Mouse (Mus musculus) forebrain, embryonic 12.5 days (tissue): ENCODE results near the gene Pgbd1. TPM values are rescaled to one million over a fixed set of nuclear protein-coding genes. Genes with fewer than 3 reads are reported as not detected.
A peak's percentile ranks its signal among the peaks of the same experiment; 100 is the strongest.
"Not testable (repeated sequence)": the region's sequence is repeated elsewhere in the genome, so short reads cannot be mapped to it uniquely, and the experiment has no call there.

Experiments
- ATAC-seq: fragments of 200-750 bp; cut with Nextera tagmentation; 2 replicates; pipeline ENCODE4 v1.8.0; 2017; ENCODE audit warnings: moderate TSS enrichment; ENCODE audit not compliant: low FRiP score
- H3K27ac ChIP-seq: fragments of 300-500 bp; sonication (generic); 2 replicates; pipeline ENCODE4 v1.5.1; 2016; ENCODE audit warnings: mild to moderate bottlenecking
- H3K27me3 ChIP-seq: fragments of 300-500 bp; sonication (generic); 2 replicates; pipeline ENCODE4 v1.6.1; 2016; ENCODE audit warnings: mild to moderate bottlenecking
- H3K36me3 ChIP-seq: fragments of 300-500 bp; sonication (generic); replicated peaks from 2 replicates; pipeline ENCODE4 v1.6.1; 2016; ENCODE audit warnings: mild to moderate bottlenecking
- H3K4me1 ChIP-seq: fragments of 300-500 bp; sonication (generic); 2 replicates; pipeline ENCODE4 v1.6.1; 2016
- H3K4me2 ChIP-seq: fragments of 300-500 bp; sonication (generic); 2 replicates; pipeline ENCODE4 v1.6.1; 2016; ENCODE audit warnings: mild to moderate bottlenecking, moderate library complexity
- H3K4me3 ChIP-seq: fragments of 300-500 bp; sonication (generic); replicated peaks from 2 replicates; pipeline ENCODE4 v1.5.1; 2016; ENCODE audit warnings: mild to moderate bottlenecking
- H3K9ac ChIP-seq: fragments of 300-500 bp; sonication (generic); 2 replicates; pipeline ENCODE4 v1.6.1; 2016; ENCODE audit warnings: mild to moderate bottlenecking
- H3K9me3 ChIP-seq: fragments of 300-500 bp; sonication (generic); 2 replicates; pipeline ENCODE4 v1.6.1; 2016
- WGBS: fragments of 180-500 bp; shearing (Covaris S2); methylation state at CpG from one replicate; pipeline ENCODE4 v1.1.7; 2016; 5-methylcytosine and 5-hydroxymethylcytosine counted together
- polyA plus RNA-seq: library from polyadenylated mRNA; unstranded; fragments of >200 nt; fragmentation: Nextera tagmentation; extraction: Ambion mirVana; gene quantifications from 2 replicates; pipeline ENCODE4 v1.2.1, GENCODE M21; 2016

Pgbd1 gene
- polyA plus RNA-seq = 5.6 and 6.2 TPM in 2 replicates

DNA sequence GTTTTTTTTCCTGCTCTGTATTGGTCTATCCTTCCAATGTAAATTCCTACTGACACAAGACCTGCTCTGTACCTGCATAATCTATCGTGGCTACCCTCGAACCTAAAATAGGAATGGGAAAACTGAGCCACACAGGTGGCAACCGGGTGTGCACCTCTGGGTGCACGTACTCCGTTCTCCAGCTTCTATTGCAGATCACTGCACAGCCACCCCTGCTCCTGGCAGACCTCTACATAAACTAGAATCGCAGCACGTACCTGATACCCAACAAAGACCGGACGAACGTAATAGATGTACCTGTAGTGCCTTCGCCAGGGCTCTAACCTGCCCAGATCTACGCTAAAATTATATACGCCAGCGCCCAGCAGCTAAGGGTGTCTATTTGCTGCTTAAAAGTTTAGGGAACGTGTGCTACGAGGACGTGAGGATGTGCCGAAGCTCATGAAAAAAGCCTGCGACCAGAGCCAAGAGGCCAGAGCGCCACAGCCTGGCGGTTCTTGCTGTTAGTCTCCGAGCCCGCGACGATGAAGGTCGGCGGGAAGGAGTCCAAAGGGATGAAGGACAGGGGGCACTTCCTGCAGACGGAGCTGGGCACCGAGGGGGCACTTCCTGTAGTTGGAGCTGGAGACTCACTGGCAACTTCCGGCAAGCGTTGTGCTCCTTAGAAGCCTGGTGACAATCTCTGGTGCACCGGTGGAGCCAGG lies at the start of gene Pgbd1:
Gene Pgbd1, minus strand, starts transcription at position 556 of the 704 bp plus-strand sequence.
- Histone ChIP-seq H3K9ac (peak within 1 kb of the TSS; percentile 71), H3K9me3 (no peaks in the 10 kb centered on the region), H3K4me3 (peak within 1 kb of the TSS; percentile 54), H3K27ac (peak within 1 kb of the TSS; percentile 75), H3K27me3 (no peaks in the 10 kb centered on the region), H3K36me3 (peaks cover 28% of the 10 kb centered on the region), H3K4me1 (peaks cover 14% of the 10 kb centered on the region), H3K4me2 (peak within 1 kb of the TSS; percentile 80)
- under 1% methylated on average over 32 of the region's 32 CpGs for WGBS
- ATAC-seq = peak; percentile 93

GRCm38 (mm10) chr13:21486881-21487280 lies 46.0 kb upstream of the Pgbd1 start:
- Histone ChIP-seq H3K4me2 (no peak overlapping the region), H3K9me3 (no peaks in the 10 kb centered on the region), H3K27me3 (no peaks in the 10 kb centered on the region), H3K4me1 (no peaks in the 10 kb centered on the region), H3K36me3 (peaks cover 23% of the 10 kb centered on the region), H3K9ac (no peak overlapping the region), H3K4me3 (no peak overlapping the region), H3K27ac (no peak overlapping the region)
- no peak for ATAC-seq
- 94% methylated on average over 1 of the region's 1 CpGs for WGBS

- H3K4me3 ChIP-seq = peak within 1 kb of the TSS; percentile 54
- not testable (repeated sequence) for H3K4me1 ChIP-seq, H3K27me3 ChIP-seq, H3K36me3 ChIP-seq, H3K9me3 ChIP-seq
- peak; percentile 89 for ATAC-seq
- WGBS = 4% methylated on average over 29 of the region's 31 CpGs
- H3K4me2 ChIP-seq = peak within 1 kb of the TSS; percentile 69
- H3K27ac ChIP-seq = peak within 1 kb of the TSS; percentile 70; the same call in 1 of the 2 replicates
- peak within 1 kb of the TSS; percentile 74 for H3K9ac ChIP-seq
Measured at GRCm38 (mm10) chr13:21478759-21479670, 38.2 kb upstream of the Pgbd1 start, which contains the start of the genes Zkscan4 and Gm10065. Gene Zkscan4 (plus strand): TSS chr13:21478907. Gene Gm10065 (minus strand): TSS chr13:21479441.

DNA sequence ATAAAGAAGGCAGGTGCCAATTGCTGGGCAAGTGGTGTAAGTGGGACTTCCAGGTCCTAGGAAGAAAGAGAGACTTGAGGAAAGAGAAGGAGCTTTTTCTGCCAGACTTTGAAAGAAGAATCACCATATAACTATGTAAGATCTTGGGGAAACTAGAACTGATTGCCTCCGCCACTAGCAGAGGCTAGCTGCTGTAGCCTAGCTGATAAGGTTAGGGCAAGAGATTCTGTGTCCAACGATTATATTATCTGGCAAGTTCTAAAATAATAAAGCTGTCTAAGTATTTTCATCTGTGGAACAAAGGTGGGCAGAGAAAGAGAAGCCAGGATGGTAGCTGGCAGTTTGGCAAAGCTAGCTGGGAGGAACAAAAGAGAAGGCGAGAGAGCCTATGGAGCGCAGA lies 31.6 kb upstream of the Pgbd1 start:
- ATAC-seq = no peak
- Histone ChIP-seq H3K27ac (no peak overlapping the region), H3K4me2 (no peak overlapping the region)

GRCm38 (mm10) chr13:21469097-21469496 lies 28.2 kb upstream of the Pgbd1 start:
- H3K27me3 ChIP-seq = peaks cover 15% of the 10 kb centered on the region
- ATAC-seq = no peak
- no peak overlapping the region for H3K27ac ChIP-seq
- H3K9me3 ChIP-seq = no peaks in the 10 kb centered on the region
- H3K4me3 ChIP-seq = no peak overlapping the region
- no peaks in the 10 kb centered on the region for H3K36me3 ChIP-seq
- H3K4me2 ChIP-seq = peak overlapping the region; percentile 69
- no peak overlapping the region for H3K9ac ChIP-seq
- WGBS = 17% methylated on average over 9 of the region's 9 CpGs
- 0 out of 2 replicates have a peak, but pooled peaks cover 3% of the 10 kb centered on the region for H3K4me1 ChIP-seq

More for the DNA sequence above, 31.6 kb upstream of the Pgbd1 start:
- Histone ChIP-seq H3K9me3 (no peaks in the 10 kb centered on the region), H3K36me3 (no peaks in the 10 kb centered on the region), H3K4me1 (0 out of 2 replicates have a peak, but pooled peaks cover 3% of the 10 kb centered on the region), H3K9ac (no peak overlapping the region), H3K4me3 (no peak overlapping the region), H3K27me3 (peaks cover 11% of the 10 kb centered on the region)
- 28% methylated on average over 4 of the region's 4 CpGs for WGBS

GRCm38 (mm10) chr13:21468061-21469019 lies 27.5 kb upstream of the Pgbd1 start, which contains the start of gene Nkapl:
Gene Nkapl (minus strand): TSS chr13:21468509.
- H3K4me1 ChIP-seq = 0 out of 2 replicates have a peak, but pooled peaks cover 3% of the 10 kb centered on the region
- ATAC-seq = peak; percentile 99
- WGBS = 1% methylated on average over 54 of the region's 54 CpGs
- H3K36me3 ChIP-seq = no peaks in the 10 kb centered on the region
- H3K9ac ChIP-seq = peak within 1 kb of the TSS; percentile 65
- no peaks in the 10 kb centered on the region for H3K9me3 ChIP-seq
- H3K4me3 ChIP-seq = peak within 1 kb of the TSS; percentile 55
- H3K27me3 ChIP-seq = peaks cover 15% of the 10 kb centered on the region
- peak within 1 kb of the TSS; percentile 69 for H3K4me2 ChIP-seq
- H3K27ac ChIP-seq = peak within 1 kb of the TSS; percentile 43; the same call in 1 of the 2 replicates

- Histone ChIP-seq H3K4me3 (no peak overlapping the region), H3K9me3 (no peaks in the 10 kb centered on the region), H3K4me1 (0 out of 2 replicates have a peak, but pooled peaks cover 3% of the 10 kb centered on the region), H3K9ac (no peak overlapping the region), H3K36me3 (no peaks in the 10 kb centered on the region), H3K27me3 (peaks cover 15% of the 10 kb centered on the region), H3K27ac (no peak overlapping the region), H3K4me2 (no peak overlapping the region)
- 87% methylated on average over 10 of the region's 10 CpGs for WGBS
- ATAC-seq = no peak
Measured at GRCm38 (mm10) chr13:21467336-21467735, 26.5 kb upstream of the Pgbd1 start.

- not testable (repeated sequence) for H3K27me3 ChIP-seq, H3K4me2 ChIP-seq, ATAC-seq, H3K4me1 ChIP-seq, H3K36me3 ChIP-seq, H3K27ac ChIP-seq, H3K9ac ChIP-seq, H3K4me3 ChIP-seq, H3K9me3 ChIP-seq
- WGBS = 59% methylated on average over 9 of the region's 9 CpGs
Measured at GRCm38 (mm10) chr13:21462516-21462915, 21.7 kb upstream of the Pgbd1 start.

GRCm38 (mm10) chr13:21456347-21456746 lies 15.5 kb upstream of the Pgbd1 start:
- peaks cover 14% of the 10 kb centered on the region for H3K4me1 ChIP-seq
- no peak overlapping the region for H3K4me2 ChIP-seq
- H3K27me3 ChIP-seq = peaks cover 12% of the 10 kb centered on the region; the same call in 1 of the 2 replicates
- 22% methylated on average over 4 of the region's 4 CpGs for WGBS
- no peak overlapping the region for H3K4me3 ChIP-seq
- no peaks in the 10 kb centered on the region for H3K36me3 ChIP-seq
- ATAC-seq = no peak
- no peaks in the 10 kb centered on the region for H3K9me3 ChIP-seq
- H3K27ac ChIP-seq = no peak overlapping the region
- H3K9ac ChIP-seq = no peak overlapping the region

- Histone ChIP-seq H3K9me3 (no peaks in the 10 kb centered on the region), H3K4me1 (peaks cover 14% of the 10 kb centered on the region), H3K4me3 (no peak overlapping the region), H3K9ac (no peak overlapping the region), H3K4me2 (no peak overlapping the region), H3K27me3 (peaks cover 9% of the 10 kb centered on the region; the same call in 1 of the 2 replicates), H3K27ac (no peak overlapping the region), H3K36me3 (peaks cover 2% of the 10 kb centered on the region; the same call in 1 of the 2 replicates)
- ATAC-seq = no peak
- WGBS = 94% methylated on average over 3 of the region's 3 CpGs
Measured at GRCm38 (mm10) chr13:21454133-21454532, 13.3 kb upstream of the Pgbd1 start.

DNA sequence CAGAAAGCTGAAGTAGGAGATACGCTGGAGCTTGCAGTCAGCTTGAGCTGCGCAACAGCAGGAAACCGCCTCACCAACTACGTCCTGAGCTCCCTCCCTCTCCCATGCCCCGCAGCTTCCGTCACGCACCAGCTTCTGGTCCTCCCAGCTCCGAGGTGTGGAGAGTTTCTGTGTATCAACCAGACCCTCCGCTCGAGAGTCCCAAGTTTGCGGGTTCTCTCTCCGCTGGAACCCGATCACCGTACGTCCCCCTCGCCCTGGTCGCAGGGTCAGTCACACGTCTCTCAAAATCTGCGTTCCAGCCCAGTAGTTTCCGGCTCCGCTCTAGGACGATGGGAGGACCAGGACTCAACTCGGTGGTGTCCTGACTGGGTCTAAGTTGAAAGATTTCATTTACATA lies 12.6 kb upstream of the Pgbd1 start, which contains the start of gene Zscan26:
Gene Zscan26, minus strand, starts transcription at position 282 of the 400 bp plus-strand sequence.
- WGBS = 0% methylated on average over 23 of the region's 23 CpGs
- peak within 1 kb of the TSS; percentile 75 for H3K27ac ChIP-seq

More for the DNA sequence above, 12.6 kb upstream of the Pgbd1 start, which contains the start of gene Zscan26:
- peaks cover 9% of the 10 kb centered on the region; the same call in 1 of the 2 replicates for H3K27me3 ChIP-seq
- H3K9me3 ChIP-seq = no peaks in the 10 kb centered on the region
- peak; percentile 94 for ATAC-seq
- H3K36me3 ChIP-seq = peaks cover 7% of the 10 kb centered on the region; the same call in 1 of the 2 replicates
- H3K4me2 ChIP-seq = peak within 1 kb of the TSS; percentile 79
- peak within 1 kb of the TSS; percentile 73 for H3K4me3 ChIP-seq
- H3K9ac ChIP-seq = peak within 1 kb of the TSS; percentile 76
- H3K4me1 ChIP-seq = peaks cover 14% of the 10 kb centered on the region
